Mouse (Mus musculus) induced T-regulatory cell, adult 2 months (primary cell): ENCODE measurements around the gene D430041D05Rik.

Experiments used
- DNase-seq: peaks from one replicate; pipeline ENCODE4 v3.0.0-alpha.2; 2012; ENCODE audit warnings: low read depth

The D430041D05Rik gene

GRCm38 (mm10) chr2:104188859-104189258, 222.0 kb downstream of the D430041D05Rik start:
- no peak for DNase-seq

GRCm38 (mm10) chr2:104187073-104187472, 223.7 kb downstream of the D430041D05Rik start:
- DNase-seq: peak; percentile 18

GRCm38 (mm10) chr2:104185616-104186015, 225.2 kb downstream of the D430041D05Rik start:
- DNase-seq: no peak

GRCm38 (mm10) chr2:104184296-104184695, 226.5 kb downstream of the D430041D05Rik start:
- DNase-seq: no peak

- no peak for DNase-seq
Measured at GRCm38 (mm10) chr2:104183246-104183845, 227.5 kb downstream of the D430041D05Rik start.

- DNase-seq: peak; percentile 40
Measured at GRCm38 (mm10) chr2:104179636-104180035, 231.2 kb downstream of the D430041D05Rik start.

- DNase-seq: peak; percentile 27
Measured at GRCm38 (mm10) chr2:104178251-104178650, 232.6 kb downstream of the D430041D05Rik start.

GRCm38 (mm10) chr2:104176979-104177704, 233.7 kb downstream of the D430041D05Rik start:
- peak; percentile 78 for DNase-seq

- peak; percentile 60 for DNase-seq
Measured at GRCm38 (mm10) chr2:104176166-104176978, 234.4 kb downstream of the D430041D05Rik start.

- DNase-seq: no peak
Measured at GRCm38 (mm10) chr2:104175476-104176165, 235.2 kb downstream of the D430041D05Rik start.

GRCm38 (mm10) chr2:104173431-104173830, 237.4 kb downstream of the D430041D05Rik start:
- peak; percentile 39 for DNase-seq

- DNase-seq: peak; percentile 87
Measured at GRCm38 (mm10) chr2:104172695-104173348, 238.0 kb downstream of the D430041D05Rik start.

- DNase-seq: no peak
Measured at GRCm38 (mm10) chr2:104168186-104168896, 242.5 kb downstream of the D430041D05Rik start.

GRCm38 (mm10) chr2:104167765-104168164, 243.0 kb downstream of the D430041D05Rik start:
- no peak for DNase-seq

- DNase-seq: no peak
Measured at GRCm38 (mm10) chr2:104165631-104166030, 245.2 kb downstream of the D430041D05Rik start.

- no peak for DNase-seq
Measured at GRCm38 (mm10) chr2:104163978-104164487, 246.8 kb downstream of the D430041D05Rik start.

GRCm38 (mm10) chr2:104163418-104163817, 247.4 kb downstream of the D430041D05Rik start:
- no peak for DNase-seq

GRCm38 (mm10) chr2:104157831-104158230, 253.0 kb downstream of the D430041D05Rik start:
- DNase-seq: no peak

GRCm38 (mm10) chr2:104153876-104154275, 256.9 kb downstream of the D430041D05Rik start:
- DNase-seq: no peak

GRCm38 (mm10) chr2:104153345-104153744, 257.5 kb downstream of the D430041D05Rik start:
- no peak for DNase-seq
